Mouse (Mus musculus) small intestine, adult 2 months (tissue): Measurements from ENCODE around the gene Sec24c.

Experiments
- CTCF ChIP-seq: fragments of 200-500 bp; IDR thresholded peaks from 2 replicates; pipeline ENCODE4 v1.5.1; 2012; ENCODE audit warnings: low read depth, mild to moderate bottlenecking, control low read depth, inconsistent platforms, low read length, moderate library complexity, mixed read lengths; ENCODE audit not compliant: insufficient replicate concordance, insufficient read length; ENCODE audit errors: extremely low read depth
- POLR2A ChIP-seq: fragments of 200-500 bp; IDR thresholded peaks from 2 replicates; pipeline ENCODE4 v1.6.1; 2012; ENCODE audit warnings: low read depth, mild to moderate bottlenecking, control low read depth, inconsistent platforms, low read length, moderate library complexity

DNA sequence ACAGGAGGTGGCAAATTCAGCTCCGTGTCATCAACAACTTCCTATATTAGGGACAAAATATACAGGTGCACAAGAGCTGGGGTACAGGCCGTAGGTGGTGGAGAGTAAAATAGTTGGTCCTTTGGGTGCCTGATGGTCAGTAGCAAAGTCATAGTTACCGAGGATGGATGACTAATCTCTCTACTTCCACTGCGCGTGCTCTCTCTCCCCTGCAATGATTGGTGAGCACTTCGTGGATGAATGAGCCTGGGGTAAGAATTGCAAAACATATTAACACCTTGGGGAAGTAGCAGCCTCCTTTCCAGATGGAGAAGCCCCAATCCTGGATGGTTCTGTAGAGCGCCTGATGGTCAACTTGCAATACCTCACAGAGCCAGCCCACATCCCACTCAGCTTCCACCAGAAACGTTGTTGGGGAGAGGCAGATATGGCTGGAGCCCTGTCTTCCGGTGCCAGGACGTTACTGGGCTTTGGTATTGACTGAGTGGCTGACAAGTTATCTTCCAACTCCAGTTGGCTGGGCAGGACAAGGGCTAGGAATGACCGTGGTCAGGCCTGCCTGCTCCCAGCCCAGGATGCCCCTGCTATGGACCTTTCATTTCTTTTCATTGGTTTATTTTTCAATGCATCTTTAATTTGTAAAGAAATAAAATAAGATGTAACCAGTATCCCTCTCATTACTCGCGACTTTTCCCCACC lies 20.2 kb downstream of the Sec24c start:
- no peak for TF ChIP-seq POLR2A
- no peak for TF ChIP-seq CTCF
